Mouse (Mus musculus) liver, embryonic 11.5 days (tissue): ENCODE measurements at regions not wholly inside any gene's neighbourhood (a gene's known extent, or its start where the extent isn't known, plus 50 kb on each side); places are given as distances from the start of the nearest gene placed in this dataset.

Source experiments
- ATAC-seq: fragments of 200-750 bp; cut with Nextera tagmentation; replicated peaks from 2 replicates; pipeline ENCODE4 v1.8.0; 2017; ENCODE audit warnings: moderate number of reproducible peaks, mild to moderate bottlenecking, moderate TSS enrichment, moderate library complexity; ENCODE audit not compliant: low FRiP score
- DNase-seq: peaks from one replicate; pipeline ENCODE4 v3.0.0-alpha.2; 2017; ENCODE audit warnings: low spot score
- H3K27ac ChIP-seq: fragments of 300-500 bp; sonication (generic); 2 replicates; pipeline ENCODE4 v1.5.1; 2014; ENCODE audit warnings: mild to moderate bottlenecking, low read depth, low read length, control low read depth
- H3K27me3 ChIP-seq: fragments of 300-500 bp; sonication (generic); replicated peaks from 2 replicates; pipeline ENCODE4 v1.6.1; 2014; ENCODE audit warnings: low read length, mixed read lengths; ENCODE audit not compliant: control insufficient read depth, insufficient read depth
- H3K36me3 ChIP-seq: fragments of 300-500 bp; sonication (generic); 2 replicates; pipeline ENCODE4 v1.6.1; 2014; ENCODE audit warnings: mild to moderate bottlenecking, low read length, moderate library complexity, mixed read lengths; ENCODE audit not compliant: control insufficient read depth, insufficient read depth
- H3K4me1 ChIP-seq: fragments of 300-500 bp; sonication (generic); replicated peaks from 2 replicates; pipeline ENCODE4 v1.6.1; 2014; ENCODE audit warnings: low read length, mixed read lengths; ENCODE audit not compliant: control insufficient read depth, insufficient read depth
- H3K4me2 ChIP-seq: fragments of 300-500 bp; sonication (generic); 2 replicates; pipeline ENCODE4 v1.6.1; 2014; ENCODE audit warnings: mild to moderate bottlenecking, control low read depth, moderate library complexity
- H3K4me3 ChIP-seq: fragments of 300-500 bp; sonication (generic); 2 replicates; pipeline ENCODE4 v1.5.1; 2014; ENCODE audit warnings: low read depth, low read length, control low read depth
- H3K9ac ChIP-seq: fragments of 300-500 bp; sonication (generic); 2 replicates; pipeline ENCODE4 v1.6.1; 2014; ENCODE audit warnings: low read depth, low read length, control low read depth
- H3K9me3 ChIP-seq: fragments of 300-500 bp; sonication (generic); 2 replicates; pipeline ENCODE4 v1.6.1; 2016; ENCODE audit warnings: low read length, inconsistent platforms, mixed read lengths; ENCODE audit not compliant: control insufficient read depth
- WGBS: fragments of 180-500 bp; shearing (Covaris S2); extraction: QIAGEN DNeasy Blood & Tissue Kit; methylation state at CpG from one replicate; pipeline ENCODE4 v1.1.7; 2014; 5-methylcytosine and 5-hydroxymethylcytosine counted together

- H3K4me1 ChIP-seq = no peaks in the 10 kb centered on the region
- no peak overlapping the region for H3K4me3 ChIP-seq
- WGBS = 65% methylated on average over 6 of the region's 6 CpGs
- H3K4me2 ChIP-seq = no peak overlapping the region
- H3K27me3 ChIP-seq = no peaks in the 10 kb centered on the region
- H3K36me3 ChIP-seq = no peaks in the 10 kb centered on the region
- H3K9ac ChIP-seq = no peak overlapping the region
- no peaks in the 10 kb centered on the region for H3K9me3 ChIP-seq
- ATAC-seq = no peak
- no peak overlapping the region for H3K27ac ChIP-seq
- no peak for DNase-seq
Measured at GRCm38 (mm10) chr1:90327237-90327636, 123.5 kb downstream of the Ackr3 start.

GRCm38 (mm10) chr1:90332531-90332930 is 128.8 kb downstream of the Ackr3 start:
- Histone ChIP-seq H3K36me3 (no peaks in the 10 kb centered on the region), H3K4me3 (no peak overlapping the region), H3K4me2 (no peak overlapping the region), H3K27me3 (no peaks in the 10 kb centered on the region), H3K4me1 (no peaks in the 10 kb centered on the region), H3K9ac (no peak overlapping the region), H3K27ac (no peak overlapping the region), H3K9me3 (no peaks in the 10 kb centered on the region)
- DNase-seq = no peak
- WGBS = 76% methylated on average over 4 of the region's 4 CpGs
- ATAC-seq = no peak

GRCm38 (mm10) chr1:90333676-90334430 is 130.1 kb downstream of the Ackr3 start:
- Histone ChIP-seq H3K4me3 (no peak overlapping the region), H3K27ac (no peak overlapping the region), H3K9me3 (no peaks in the 10 kb centered on the region), H3K9ac (no peak overlapping the region), H3K27me3 (no peaks in the 10 kb centered on the region), H3K4me2 (no peak overlapping the region), H3K4me1 (no peaks in the 10 kb centered on the region), H3K36me3 (no peaks in the 10 kb centered on the region)
- no peak for ATAC-seq
- DNase-seq = no peak
- 74% methylated on average over 6 of the region's 6 CpGs for WGBS

GRCm38 (mm10) chr1:90335001-90335747 is 131.4 kb downstream of the Ackr3 start:
- H3K27ac ChIP-seq = no peak overlapping the region
- H3K4me2 ChIP-seq = no peak overlapping the region
- 67% methylated on average over 25 of the region's 25 CpGs for WGBS
- DNase-seq (no peak), ATAC-seq (no peak)
- H3K4me1 ChIP-seq = no peaks in the 10 kb centered on the region
- H3K4me3 ChIP-seq = no peak overlapping the region
- H3K27me3 ChIP-seq = no peaks in the 10 kb centered on the region
- H3K36me3 ChIP-seq = no peaks in the 10 kb centered on the region
- no peak overlapping the region for H3K9ac ChIP-seq
- H3K9me3 ChIP-seq = no peaks in the 10 kb centered on the region

GRCm38 (mm10) chr1:90337876-90338316 is 134.1 kb downstream of the Ackr3 start:
- H3K27me3 ChIP-seq = no peaks in the 10 kb centered on the region
- H3K4me2 ChIP-seq = no peak overlapping the region
- 61% methylated on average over 12 of the region's 12 CpGs for WGBS
- DNase-seq (no peak), ATAC-seq (no peak)
- no peak overlapping the region for H3K4me3 ChIP-seq
- H3K36me3 ChIP-seq = no peaks in the 10 kb centered on the region
- no peak overlapping the region for H3K27ac ChIP-seq
- H3K4me1 ChIP-seq = no peaks in the 10 kb centered on the region
- no peak overlapping the region for H3K9ac ChIP-seq
- no peaks in the 10 kb centered on the region for H3K9me3 ChIP-seq

GRCm38 (mm10) chr1:90342346-90342745 is 138.6 kb downstream of the Ackr3 start:
- H3K9ac ChIP-seq = no peak overlapping the region
- no peak overlapping the region for H3K4me3 ChIP-seq
- WGBS = 47% methylated on average over 1 of the region's 1 CpGs
- no peak overlapping the region for H3K27ac ChIP-seq
- no peaks in the 10 kb centered on the region for H3K36me3 ChIP-seq
- H3K4me1 ChIP-seq = no peaks in the 10 kb centered on the region
- H3K27me3 ChIP-seq = no peaks in the 10 kb centered on the region
- no peak for DNase-seq
- no peak for ATAC-seq
- H3K9me3 ChIP-seq = no peaks in the 10 kb centered on the region
- no peak overlapping the region for H3K4me2 ChIP-seq

- no peak overlapping the region for H3K4me2 ChIP-seq
- ATAC-seq = no peak
- H3K27ac ChIP-seq = no peak overlapping the region
- no peaks in the 10 kb centered on the region for H3K27me3 ChIP-seq
- H3K4me3 ChIP-seq = no peak overlapping the region
- H3K36me3 ChIP-seq = no peaks in the 10 kb centered on the region
- H3K9me3 ChIP-seq = no peaks in the 10 kb centered on the region
- H3K9ac ChIP-seq = no peak overlapping the region
- DNase-seq = no peak
- WGBS = 69% methylated on average over 2 of the region's 2 CpGs
- H3K4me1 ChIP-seq = no peaks in the 10 kb centered on the region
Measured at GRCm38 (mm10) chr1:90343492-90343891, 139.7 kb downstream of the Ackr3 start.

GRCm38 (mm10) chr1:90347032-90347431 is 143.3 kb downstream of the Ackr3 start:
- H3K4me3 ChIP-seq = no peak overlapping the region
- H3K9ac ChIP-seq = no peak overlapping the region
- H3K4me2 ChIP-seq = no peak overlapping the region
- H3K4me1 ChIP-seq = no peaks in the 10 kb centered on the region
- WGBS = 36% methylated on average over 6 of the region's 6 CpGs
- H3K27ac ChIP-seq = no peak overlapping the region
- no peak for DNase-seq
- H3K27me3 ChIP-seq = no peaks in the 10 kb centered on the region
- no peak for ATAC-seq
- no peaks in the 10 kb centered on the region for H3K36me3 ChIP-seq
- no peaks in the 10 kb centered on the region for H3K9me3 ChIP-seq

- no peak overlapping the region for H3K4me3 ChIP-seq
- 45% methylated on average over 6 of the region's 6 CpGs for WGBS
- no peaks in the 10 kb centered on the region for H3K36me3 ChIP-seq
- H3K4me2 ChIP-seq = no peak overlapping the region
- H3K9me3 ChIP-seq = no peaks in the 10 kb centered on the region
- ATAC-seq = no peak
- H3K4me1 ChIP-seq = no peaks in the 10 kb centered on the region
- DNase-seq = no peak
- no peak overlapping the region for H3K9ac ChIP-seq
- no peaks in the 10 kb centered on the region for H3K27me3 ChIP-seq
- H3K27ac ChIP-seq = no peak overlapping the region
Measured at GRCm38 (mm10) chr1:90349611-90350010, 145.8 kb downstream of the Ackr3 start.
